In genomic region chr4:105316478-105317206, GRCm38 (mm10) we compare ENCODE assay signal across 8 mouse cellular contexts.
A peak's percentile ranks its signal among the peaks of the same experiment; 100 is the strongest.
DNase-seq lines count a peak whose midpoint lies in the region; ATAC-seq and TF ChIP-seq lines count a peak whose summit lies in the region.

No protein-coding gene starts in this region.

- no peaks in the 10 kb centered on the region for H3K9me3 ChIP-seq in liver, embryonic 11.5 days (ENCODE audit: control insufficient read depth, low read length)

- no peaks in the 10 kb centered on the region for H3K4me1 ChIP-seq in liver, embryonic 11.5 days (replicated peaks; ENCODE audit: control insufficient read depth, insufficient read depth, low read length)
- no peaks in the 10 kb centered on the region; the same call in 1 of the 2 replicates for H3K4me1 ChIP-seq in spleen, adult 2 months (ENCODE audit: control insufficient read depth, insufficient read depth, insufficient read length)

- WGBS in liver, embryonic 11.5 days = 51% methylated on average over 12 of the region's 12 CpGs
- 25% methylated on average over 12 of the region's 12 CpGs for WGBS in large intestine, adult 2 months
- WGBS in spleen, adult 2 months = 3% methylated on average over 12 of the region's 12 CpGs

- TF ChIP-seq POLR2A in spleen, adult 2 months (IDR thresholded peaks at IDR 0.05; ENCODE audit: low read depth, low read length) = no peak

- no peak overlapping the region for H3K4me3 ChIP-seq in liver, embryonic 11.5 days (ENCODE audit: low read depth, low read length)
- H3K4me3 ChIP-seq in spleen, adult 2 months (ENCODE audit: extremely low read depth, insufficient read depth, insufficient read length) = no peak overlapping the region

- H3K4me2 ChIP-seq in liver, embryonic 11.5 days = no peak overlapping the region

- H3K27me3 ChIP-seq in liver, embryonic 11.5 days (replicated peaks; ENCODE audit: control insufficient read depth, insufficient read depth, low read length) = no peaks in the 10 kb centered on the region
- H3K27me3 ChIP-seq in spleen, adult 2 months (ENCODE audit: control insufficient read depth, insufficient read depth, low read length) = no peaks in the 10 kb centered on the region

- peak; percentile 77; the same call in 1 of the 2 replicates for TF ChIP-seq CTCF in spleen, adult 2 months (IDR thresholded peaks at IDR 0.05; ENCODE audit: extremely low read depth, insufficient read depth, insufficient read length, insufficient replicate concordance)

- H3K9ac ChIP-seq in liver, embryonic 11.5 days (ENCODE audit: low read depth, low read length) = no peak overlapping the region

- H3K27ac ChIP-seq in liver, embryonic 11.5 days (ENCODE audit: low read depth, low read length) = no peak overlapping the region
- H3K27ac ChIP-seq in spleen, adult 2 months (ENCODE audit: insufficient read depth, low read length) = peak overlapping the region; percentile 27; the same call in 1 of the 2 replicates

- no peaks in the 10 kb centered on the region for H3K36me3 ChIP-seq in liver, embryonic 11.5 days (ENCODE audit: control insufficient read depth, insufficient read depth, low read length)
- no peaks in the 10 kb centered on the region for H3K36me3 ChIP-seq in spleen, adult 2 months (ENCODE audit: control insufficient read depth, insufficient read depth, low read length)

- ATAC-seq in liver, embryonic 11.5 days (replicated peaks; ENCODE audit: low FRiP score) = no peak
- ATAC-seq in erythroid progenitor cell, adult 5-6 weeks (replicated peaks; ENCODE audit: low FRiP score, poor library complexity, severe bottlenecking) = no peak

- peak; percentile 20 for DNase-seq in liver
- no peak for DNase-seq in liver, embryonic 11.5 days (ENCODE audit: low spot score)
- DNase-seq in adrenal gland, postnatal 14 days = peak; percentile 61
- DNase-seq in large intestine, adult 2 months (ENCODE audit: low read depth, low spot score) = peak; percentile 31
- peak; percentile 59 to 84 for DNase-seq in spleen, adult 2 months (ENCODE audit: low read depth in 1 of 2, low spot score in 2 of 2)
- no peak for DNase-seq in frontal cortex, postnatal 14 days (ENCODE audit: low spot score in 2 of 2)
- no peak for DNase-seq in layer of hippocampus, postnatal 36 days

Comparison
In these comparisons a context has a peak if more than half of its experiments do, and no peak if none do; other contexts are left out.
1. DNase-seq: peak in liver (single experiment), adrenal gland, postnatal 14 days (single experiment), large intestine, adult 2 months (single experiment) and spleen, adult 2 months (2 of 2); none in liver, embryonic 11.5 days (single experiment), frontal cortex, postnatal 14 days (0 of 2) and layer of hippocampus, postnatal 36 days (0 of 2).